Mouse (Mus musculus): ENCODE measurements around the gene Dlg1. TPM values are rescaled to one million over a fixed set of nuclear protein-coding genes. Genes with fewer than 3 reads are reported as not detected.

Gene Dlg1
- polyA plus RNA-seq, 1 experiment from 2014 or later = 20.5 TPM

DNA sequence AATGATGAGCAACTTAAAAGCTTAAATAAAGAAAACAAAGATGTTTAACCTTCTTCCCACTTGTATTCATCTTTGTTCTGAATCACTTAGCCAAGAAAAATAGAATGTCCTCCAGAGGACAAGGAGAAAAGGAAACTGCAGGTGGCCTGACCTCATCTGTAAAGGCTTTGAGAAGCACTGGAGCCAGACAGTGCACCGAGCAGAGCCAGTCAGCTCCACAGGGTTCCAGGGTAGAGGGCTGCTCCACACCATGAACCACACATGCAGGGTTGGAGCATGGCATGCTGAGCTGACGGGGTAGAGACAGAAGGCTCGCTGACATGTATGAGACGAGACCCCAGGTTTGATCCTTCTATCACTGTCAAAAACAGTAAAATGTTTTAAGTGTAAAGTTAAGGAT, 162.8 kb downstream of the Dlg1 start:
- no peak for ATAC-seq
- Histone ChIP-seq H3K4me1 (no peaks in the 10 kb centered on the region), H3K27ac (no peak overlapping the region), H3K9me3 (replicated peaks) (no peaks in the 10 kb centered on the region), H3K36me3 (peaks cover 15% of the 10 kb centered on the region), H3K4me2 (no peak overlapping the region), H3K27me3 (replicated peaks) (no peaks in the 10 kb centered on the region), H3K4me3 (no peak overlapping the region), H3K9ac (no peak overlapping the region)
- 81% methylated on average over 4 of the region's 4 CpGs for WGBS (ENCODE audit: insufficient replicate concordance)

DNA sequence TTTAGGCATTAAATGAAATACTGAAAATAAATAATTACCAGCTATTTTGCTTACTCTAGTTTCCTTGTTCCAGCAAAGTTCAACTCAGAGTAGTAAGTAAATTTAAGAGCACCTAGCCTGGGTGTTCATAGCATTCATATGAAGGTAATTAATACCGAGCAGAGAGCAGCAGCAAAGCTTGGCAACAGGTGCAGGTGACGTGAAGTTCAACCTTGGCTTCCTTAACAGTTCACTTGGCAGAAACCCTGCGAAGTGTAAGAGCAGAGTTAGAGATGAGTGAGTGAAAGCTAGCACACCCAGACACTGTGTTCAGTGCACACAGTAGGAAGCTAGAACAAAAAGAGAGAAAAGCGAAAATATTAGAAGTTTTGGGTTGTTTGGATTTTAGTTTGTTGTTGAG, 167.5 kb downstream of the Dlg1 start:
- Histone ChIP-seq H3K36me3 (peaks cover 18% of the 10 kb centered on the region), H3K9ac (no peak overlapping the region), H3K27ac (no peak overlapping the region), H3K4me2 (no peak overlapping the region), H3K27me3 (replicated peaks) (no peaks in the 10 kb centered on the region), H3K4me3 (no peak overlapping the region), H3K4me1 (no peaks in the 10 kb centered on the region), H3K9me3 (replicated peaks) (no peaks in the 10 kb centered on the region)
- 82% methylated on average over 4 of the region's 4 CpGs for WGBS (ENCODE audit: insufficient replicate concordance)
- no peak for ATAC-seq

GRCm38 (mm10) chr16:31832630-31833422, 169.6 kb downstream of the Dlg1 start:
- H3K9me3 ChIP-seq (replicated peaks) = no peaks in the 10 kb centered on the region
- H3K4me2 ChIP-seq = no peak overlapping the region
- peaks cover 26% of the 10 kb centered on the region for H3K36me3 ChIP-seq
- no peak for ATAC-seq
- H3K4me1 ChIP-seq = no peaks in the 10 kb centered on the region
- no peaks in the 10 kb centered on the region for H3K27me3 ChIP-seq (replicated peaks)
- WGBS (ENCODE audit: insufficient replicate concordance) = 66% methylated on average over 10 of the region's 10 CpGs
- H3K27ac ChIP-seq = no peak overlapping the region
- H3K9ac ChIP-seq = no peak overlapping the region
- H3K4me3 ChIP-seq = no peak overlapping the region

DNA sequence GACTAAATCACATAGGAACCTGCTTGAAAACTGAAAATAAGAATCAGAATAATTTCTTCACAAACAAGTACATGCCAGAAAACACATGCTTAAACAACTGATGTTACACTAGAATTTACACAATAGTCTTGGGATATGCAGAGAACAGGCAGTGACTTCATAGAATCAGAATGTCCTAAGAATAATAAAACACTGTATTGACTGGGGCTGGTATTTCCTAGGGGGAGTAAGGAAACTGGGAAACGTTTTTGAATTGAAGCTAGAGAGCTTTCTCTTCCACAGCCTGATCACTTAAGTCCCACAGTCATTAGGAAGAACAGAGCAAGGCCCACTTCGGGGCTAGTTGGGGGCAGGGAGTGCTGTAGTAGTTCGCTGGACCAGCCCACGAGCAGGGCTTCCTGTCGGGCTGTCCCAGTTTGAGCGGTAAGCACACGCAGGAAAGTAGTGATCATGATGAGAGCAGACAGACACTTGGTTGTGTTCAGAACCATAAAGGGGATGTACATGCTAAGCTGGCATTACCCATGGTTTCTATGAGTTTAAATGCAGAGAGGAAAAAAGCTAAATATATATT, 170.9 kb downstream of the Dlg1 start:
- 51% methylated on average over 7 of the region's 7 CpGs for WGBS (ENCODE audit: insufficient replicate concordance)
- H3K4me2 ChIP-seq = no peak overlapping the region
- no peaks in the 10 kb centered on the region for H3K4me1 ChIP-seq
- no peaks in the 10 kb centered on the region for H3K27me3 ChIP-seq (replicated peaks)
- H3K9ac ChIP-seq = no peak overlapping the region
- no peak for ATAC-seq
- peaks cover 37% of the 10 kb centered on the region for H3K36me3 ChIP-seq
- H3K9me3 ChIP-seq (replicated peaks) = no peaks in the 10 kb centered on the region
- H3K4me3 ChIP-seq = no peak overlapping the region
- H3K27ac ChIP-seq = no peak overlapping the region

DNA sequence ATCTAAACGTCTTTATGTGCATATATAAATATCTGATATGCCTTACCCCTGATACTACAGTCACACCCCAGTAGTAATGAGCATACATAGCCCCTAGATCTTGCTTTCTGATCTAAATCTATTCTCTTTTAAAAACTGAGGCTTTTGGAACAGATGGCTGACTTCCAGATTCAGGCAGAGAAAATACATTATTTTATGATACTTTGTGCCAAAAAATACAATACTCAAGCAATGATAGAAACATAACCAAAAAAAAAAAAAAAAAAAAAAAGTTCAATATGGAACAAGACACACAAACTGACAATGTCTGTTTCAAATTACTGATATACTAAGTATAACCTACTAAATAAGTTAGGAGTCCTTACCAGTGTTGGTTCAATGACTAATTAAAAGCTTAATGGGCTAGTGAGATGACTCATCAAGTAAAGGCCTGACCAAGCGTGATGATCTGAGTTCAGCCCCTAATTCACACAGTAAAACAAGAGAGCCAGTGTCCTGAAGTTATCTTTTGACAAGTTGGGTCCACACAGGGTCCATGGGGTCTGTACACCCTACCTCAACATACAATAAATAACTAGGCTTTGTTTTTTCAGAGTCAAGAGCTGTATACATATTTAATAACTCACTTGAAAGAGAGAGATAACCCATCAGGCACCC, 171.5 kb downstream of the Dlg1 start:
- Histone ChIP-seq H3K9ac (no peak overlapping the region), H3K27me3 (replicated peaks) (no peaks in the 10 kb centered on the region), H3K9me3 (replicated peaks) (no peaks in the 10 kb centered on the region), H3K4me1 (no peaks in the 10 kb centered on the region), H3K4me2 (no peak overlapping the region), H3K36me3 (peaks cover 37% of the 10 kb centered on the region), H3K4me3 (no peak overlapping the region), H3K27ac (no peak overlapping the region)
- 71% methylated on average over 2 of the region's 2 CpGs for WGBS (ENCODE audit: insufficient replicate concordance)
- ATAC-seq = no peak

GRCm38 (mm10) chr16:31837362-31837761, 174.1 kb downstream of the Dlg1 start:
- no peaks in the 10 kb centered on the region for H3K9me3 ChIP-seq (replicated peaks)
- ATAC-seq = no peak
- H3K4me1 ChIP-seq = no peaks in the 10 kb centered on the region
- H3K4me2 ChIP-seq = no peak overlapping the region
- H3K27me3 ChIP-seq (replicated peaks) = no peaks in the 10 kb centered on the region
- 80% methylated on average over 3 of the region's 3 CpGs for WGBS (ENCODE audit: insufficient replicate concordance)
- H3K36me3 ChIP-seq = peaks cover 43% of the 10 kb centered on the region
- no peak overlapping the region for H3K9ac ChIP-seq
- H3K4me3 ChIP-seq = no peak overlapping the region
- H3K27ac ChIP-seq = no peak overlapping the region

- Histone ChIP-seq H3K9me3 (replicated peaks) (no peaks in the 10 kb centered on the region), H3K4me2 (no peak overlapping the region), H3K9ac (no peak overlapping the region), H3K27ac (no peak overlapping the region), H3K4me1 (no peaks in the 10 kb centered on the region), H3K4me3 (no peak overlapping the region), H3K27me3 (replicated peaks) (no peaks in the 10 kb centered on the region), H3K36me3 (peaks cover 32% of the 10 kb centered on the region)
- 89% methylated on average over 3 of the region's 3 CpGs for WGBS (ENCODE audit: insufficient replicate concordance)
- ATAC-seq = no peak
Observed at GRCm38 (mm10) chr16:31844246-31844645, 181.0 kb downstream of the Dlg1 start.

- H3K36me3 ChIP-seq = peaks cover 28% of the 10 kb centered on the region
- 82% methylated on average over 10 of the region's 10 CpGs for WGBS (ENCODE audit: insufficient replicate concordance)
- H3K4me2 ChIP-seq = no peak overlapping the region
- H3K9ac ChIP-seq = no peak overlapping the region
- no peak overlapping the region for H3K4me3 ChIP-seq
- H3K9me3 ChIP-seq (replicated peaks) = no peaks in the 10 kb centered on the region
- H3K27ac ChIP-seq = no peak overlapping the region
- no peaks in the 10 kb centered on the region for H3K4me1 ChIP-seq
- no peak for ATAC-seq
- H3K27me3 ChIP-seq (replicated peaks) = no peaks in the 10 kb centered on the region
Observed at GRCm38 (mm10) chr16:31846763-31847162, 183.5 kb downstream of the Dlg1 start.

DNA sequence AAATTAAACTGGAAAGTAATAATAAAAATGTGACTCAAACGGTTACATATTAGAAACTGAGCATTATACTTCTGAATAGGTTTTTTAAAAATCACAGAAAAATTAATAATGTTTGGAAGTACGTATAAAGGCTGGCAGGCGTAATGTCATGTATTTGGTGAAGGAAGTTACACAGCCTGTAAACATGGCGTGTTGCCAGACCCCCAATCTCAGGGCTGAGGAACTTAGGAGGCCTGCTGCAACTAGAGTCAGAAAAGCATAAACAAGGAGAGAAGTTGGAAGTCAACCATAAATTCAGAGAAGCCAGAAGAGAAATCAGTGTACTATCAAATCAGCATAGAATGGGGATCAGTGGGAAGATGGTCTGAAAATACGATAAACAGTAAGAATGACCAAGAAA, 200.7 kb downstream of the Dlg1 start:
- H3K36me3 ChIP-seq = peaks cover 88% of the 10 kb centered on the region
- no peak overlapping the region for H3K4me3 ChIP-seq
- WGBS (ENCODE audit: insufficient replicate concordance) = 91% methylated on average over 5 of the region's 5 CpGs
- 0 out of 2 replicates have a peak, but pooled peaks cover 5% of the 10 kb centered on the region for H3K9me3 ChIP-seq (replicated peaks)
- no peaks in the 10 kb centered on the region for H3K27me3 ChIP-seq (replicated peaks)
- H3K4me1 ChIP-seq = no peaks in the 10 kb centered on the region
- no peak overlapping the region for H3K4me2 ChIP-seq
- no peak for ATAC-seq
- no peak overlapping the region for H3K9ac ChIP-seq
- no peak overlapping the region for H3K27ac ChIP-seq

DNA sequence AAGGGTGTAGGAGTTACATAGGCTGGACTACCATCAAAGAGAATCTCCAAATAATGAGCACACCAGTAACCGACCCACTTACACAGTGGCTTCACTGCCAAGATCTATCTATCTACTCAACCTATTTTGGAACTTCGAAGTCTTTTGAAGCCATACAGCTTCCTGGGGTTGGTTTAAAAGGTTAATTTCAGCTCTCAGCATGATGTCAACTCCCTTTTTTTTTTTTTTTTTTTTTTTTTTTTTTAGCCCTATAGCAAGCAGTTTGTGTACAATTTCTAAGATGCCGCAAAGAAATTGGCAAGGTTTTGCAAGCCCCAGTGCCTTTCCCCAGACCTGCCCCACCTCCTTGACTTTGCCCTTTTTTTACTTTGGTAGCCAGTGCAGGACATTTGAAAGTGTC, 202.0 kb downstream of the Dlg1 start:
- Histone ChIP-seq H3K4me3 (no peak overlapping the region), H3K4me1 (no peaks in the 10 kb centered on the region), H3K27me3 (replicated peaks) (no peaks in the 10 kb centered on the region), H3K27ac (no peak overlapping the region), H3K9ac (no peak overlapping the region), H3K36me3 (peaks cover 81% of the 10 kb centered on the region), H3K4me2 (no peak overlapping the region), H3K9me3 (replicated peaks) (0 out of 2 replicates have a peak, but pooled peaks cover 5% of the 10 kb centered on the region)
- ATAC-seq = no peak
- WGBS (ENCODE audit: insufficient replicate concordance) = 89% methylated on average over 3 of the region's 3 CpGs

- Histone ChIP-seq H3K4me3 (no peak overlapping the region), H3K27ac (no peak overlapping the region), H3K4me1 (no peaks in the 10 kb centered on the region), H3K4me2 (no peak overlapping the region), H3K27me3 (replicated peaks) (no peaks in the 10 kb centered on the region), H3K9ac (no peak overlapping the region), H3K36me3 (peaks cover 81% of the 10 kb centered on the region), H3K9me3 (replicated peaks) (no peaks in the 10 kb centered on the region)
- 76% methylated on average over 3 of the region's 3 CpGs for WGBS (ENCODE audit: insufficient replicate concordance)
- no peak for ATAC-seq
Observed at GRCm38 (mm10) chr16:31866911-31867310, 203.7 kb downstream of the Dlg1 start.

DNA sequence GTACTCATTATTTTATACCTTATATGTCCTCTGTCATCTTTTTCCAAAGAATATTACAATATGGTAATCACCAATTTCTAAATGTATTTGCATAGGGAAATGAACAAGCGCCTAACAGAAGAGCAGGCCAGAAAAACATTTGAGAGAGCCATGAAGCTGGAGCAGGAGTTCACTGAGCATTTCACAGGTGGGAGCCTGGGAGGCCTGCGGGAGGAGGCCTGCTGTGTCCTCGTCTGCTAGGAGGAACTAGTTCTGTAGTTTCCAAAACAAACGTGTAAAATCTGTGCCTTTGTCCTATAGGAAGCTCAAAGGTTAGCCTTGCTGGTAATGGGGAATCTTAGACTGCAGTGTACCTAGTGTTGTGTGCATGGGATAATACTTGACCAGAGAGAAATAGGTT, 204.5 kb downstream of the Dlg1 start:
- H3K9me3 ChIP-seq (replicated peaks) = no peaks in the 10 kb centered on the region
- no peaks in the 10 kb centered on the region for H3K4me1 ChIP-seq
- H3K27ac ChIP-seq = no peak overlapping the region
- 77% methylated on average over 4 of the region's 4 CpGs for WGBS (ENCODE audit: insufficient replicate concordance)
- H3K4me2 ChIP-seq = no peak overlapping the region
- no peak overlapping the region for H3K9ac ChIP-seq
- no peak for ATAC-seq
- no peaks in the 10 kb centered on the region for H3K27me3 ChIP-seq (replicated peaks)
- H3K4me3 ChIP-seq = no peak overlapping the region
- peaks cover 77% of the 10 kb centered on the region for H3K36me3 ChIP-seq

All from liver, embryonic 12.5 days (tissue).